Mouse (Mus musculus): ENCODE measurements around the gene Cercam. TPM values are rescaled to one million over a fixed set of nuclear protein-coding genes. Genes with fewer than 3 reads are reported as not detected.
A peak's percentile ranks its signal among the peaks of the same experiment; 100 is the strongest.

Cercam gene
- 28.5 and 30.2 TPM in 2 replicates for polyA plus RNA-seq (2016; fragmentation: Nextera tagmentation; extraction: Ambion mirVana)

DNA sequence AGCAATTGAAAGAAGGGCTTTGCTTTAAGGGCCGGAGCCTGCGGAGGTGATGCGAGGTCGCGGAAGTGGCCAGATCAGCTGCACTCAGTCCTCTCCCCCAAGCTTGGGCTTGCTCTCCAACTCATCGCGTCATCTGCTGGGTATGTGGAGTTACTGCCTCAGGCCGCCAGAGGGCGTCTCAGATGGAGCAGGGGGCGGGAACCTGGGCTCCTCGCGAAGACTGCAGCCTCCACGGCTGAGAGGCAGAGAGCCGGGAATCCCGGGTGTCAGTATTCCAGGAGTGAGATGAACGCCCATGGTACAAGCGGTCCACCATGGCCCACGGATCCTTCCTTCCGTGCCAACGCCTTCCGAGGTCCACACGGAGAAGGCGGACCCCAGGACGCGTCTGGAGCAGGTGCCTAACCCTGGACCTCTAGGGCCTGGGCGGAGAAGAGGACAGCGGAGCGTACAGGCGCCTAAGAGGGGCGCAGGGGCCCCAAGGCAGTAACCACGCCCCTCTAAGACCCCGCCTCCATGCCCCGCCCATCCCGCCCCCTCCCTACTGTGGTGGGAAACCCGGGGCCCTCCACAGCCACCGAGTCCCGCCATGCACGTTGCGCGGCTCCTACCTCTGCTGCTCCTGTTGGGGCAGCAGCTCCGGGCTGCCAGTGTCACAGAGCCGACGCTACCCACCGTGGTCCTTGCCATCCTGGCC is at the start of gene Cercam:
Cercam (plus strand) TSS at position 216 of the 697 bp plus-strand sequence.
- peak; percentile 93 for ATAC-seq (ENCODE audit: low FRiP score)
- H3K36me3 ChIP-seq: peaks cover 17% of the 10 kb centered on the region
- H3K27me3 ChIP-seq: no peaks in the 10 kb centered on the region
- H3K27ac ChIP-seq: peak within 1 kb of the TSS; percentile 73
- H3K9me3 ChIP-seq (replicated peaks): no peaks in the 10 kb centered on the region
- peak within 1 kb of the TSS; percentile 67 for H3K9ac ChIP-seq
- H3K4me3 ChIP-seq: peak within 1 kb of the TSS; percentile 40
- peak within 1 kb of the TSS; percentile 88 for H3K4me2 ChIP-seq (replicated peaks)
- peaks cover 17% of the 10 kb centered on the region for H3K4me1 ChIP-seq
- under 1% methylated on average over 43 of the region's 44 CpGs for WGBS

DNA sequence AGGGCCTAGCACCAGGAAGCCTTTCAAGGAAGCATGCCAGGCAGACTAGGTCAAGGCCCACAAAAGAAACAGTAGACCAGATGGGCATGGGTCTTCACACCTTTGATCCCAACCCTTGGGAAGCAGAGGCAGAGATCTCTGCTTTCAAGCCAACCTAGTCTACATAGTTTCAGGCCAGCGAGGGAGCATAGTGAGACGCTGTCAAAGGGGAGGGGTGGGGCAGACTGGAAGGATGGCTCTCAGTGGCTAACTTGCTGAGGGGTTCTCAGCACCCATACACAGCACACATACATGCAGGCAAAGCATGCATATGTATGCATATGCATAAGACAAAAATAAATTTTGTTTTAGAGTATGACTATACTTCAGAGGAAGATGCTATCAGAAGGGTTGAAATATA is 49.6 kb upstream of the Cercam start:
- 7% methylated on average over 2 of the region's 2 CpGs for WGBS
- Histone ChIP-seq H3K27ac (peak overlapping the region; percentile 96), H3K27me3 (no peaks in the 10 kb centered on the region), H3K9ac (no peak overlapping the region), H3K9me3 (replicated peaks) (no peaks in the 10 kb centered on the region), H3K4me3 (no peak overlapping the region), H3K36me3 (peaks cover 25% of the 10 kb centered on the region), H3K4me1 (peaks cover 28% of the 10 kb centered on the region), H3K4me2 (replicated peaks) (peak overlapping the region; percentile 56)
- ATAC-seq (ENCODE audit: low FRiP score): no peak

DNA sequence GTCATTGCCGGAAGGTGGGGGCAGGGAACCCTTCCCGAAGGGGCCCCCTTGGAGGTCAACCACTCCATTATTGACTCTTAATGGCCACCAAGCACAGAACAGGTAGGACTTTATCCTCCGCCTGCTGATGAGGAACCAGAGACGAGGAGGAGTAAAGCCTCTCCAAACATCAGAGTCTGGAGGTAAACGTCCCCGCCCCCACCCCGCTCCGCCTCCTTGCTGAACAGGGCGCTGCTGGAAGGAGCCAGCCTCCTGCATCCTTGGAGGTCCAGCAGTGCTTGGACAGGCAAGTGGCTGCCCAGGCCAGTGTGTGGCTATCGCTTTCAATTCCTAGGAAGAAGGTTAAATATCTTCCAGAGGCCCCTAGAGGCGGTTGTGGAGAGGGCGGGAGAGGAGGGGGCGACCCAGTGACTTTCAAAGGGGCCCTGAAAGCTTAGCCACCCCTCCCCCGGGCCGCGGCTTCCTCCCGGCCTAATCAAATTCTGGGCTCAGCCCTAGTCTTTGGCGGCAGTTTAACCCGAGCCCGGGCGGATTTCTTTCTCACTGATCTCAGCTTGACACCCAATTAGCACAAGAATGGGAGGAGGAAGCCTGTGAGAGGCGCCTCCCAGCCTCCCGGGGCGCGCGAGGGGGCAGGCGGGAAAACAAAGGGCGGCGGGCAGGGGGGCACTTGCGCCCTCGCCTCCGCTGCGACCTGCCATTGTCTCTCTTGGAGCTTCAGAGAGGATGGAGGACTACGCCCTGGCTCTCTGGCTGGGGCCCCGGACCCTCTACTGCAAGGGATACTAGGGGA is 48.7 kb upstream of the Cercam start, which contains the start of gene Urm1:
Urm1 (plus strand) TSS at position 51 of the 793 bp plus-strand sequence.
- peak; percentile 82 for ATAC-seq (ENCODE audit: low FRiP score)
- Histone ChIP-seq H3K4me2 (replicated peaks) (peak within 1 kb of the TSS; percentile 56), H3K27me3 (no peaks in the 10 kb centered on the region), H3K4me3 (peak within 1 kb of the TSS; percentile 32), H3K9ac (peak within 1 kb of the TSS; percentile 65), H3K36me3 (peaks cover 17% of the 10 kb centered on the region), H3K4me1 (peaks cover 28% of the 10 kb centered on the region), H3K27ac (peak within 1 kb of the TSS; percentile 96), H3K9me3 (replicated peaks) (no peaks in the 10 kb centered on the region)
- WGBS: under 1% methylated on average over 35 of the region's 35 CpGs

DNA sequence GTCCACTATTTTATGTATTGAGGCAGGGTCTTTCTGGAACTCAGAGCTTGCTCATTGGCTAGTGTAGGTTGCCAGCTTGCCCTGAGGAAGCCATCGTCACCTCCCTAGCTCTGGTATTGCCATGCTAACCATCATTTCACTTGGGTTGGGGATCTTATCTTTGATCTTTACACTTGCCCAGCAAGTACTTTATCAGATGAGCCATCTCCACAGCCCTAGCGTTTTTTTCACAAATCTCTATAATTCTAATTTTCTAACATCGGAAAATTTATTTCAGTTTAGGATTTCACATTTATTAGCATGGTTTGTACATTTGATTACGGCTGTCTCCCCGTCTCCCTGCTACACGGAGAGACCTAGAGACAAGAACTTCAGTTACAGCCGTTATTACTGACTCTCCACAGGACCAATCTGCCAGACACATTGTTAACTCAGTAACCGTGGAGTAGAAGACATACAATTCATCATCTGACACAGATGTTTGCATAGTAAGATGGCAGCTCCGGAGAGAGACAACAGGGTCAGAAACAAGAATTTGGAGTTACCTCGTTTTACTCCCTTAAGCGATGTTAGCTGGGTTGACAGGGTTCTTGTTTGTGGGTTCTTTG is 42.5 kb upstream of the Cercam start:
- WGBS: 10% methylated on average over 11 of the region's 11 CpGs
- Histone ChIP-seq H3K9ac (peak overlapping the region; percentile 78), H3K36me3 (0 out of 2 replicates have a peak, but pooled peaks cover 3% of the 10 kb centered on the region), H3K27me3 (no peaks in the 10 kb centered on the region), H3K4me3 (peak overlapping the region; percentile 92), H3K27ac (peak overlapping the region; percentile 98), H3K4me1 (peaks cover 13% of the 10 kb centered on the region), H3K9me3 (replicated peaks) (no peaks in the 10 kb centered on the region), H3K4me2 (replicated peaks) (peak overlapping the region; percentile 53)
- peak; percentile 58 for ATAC-seq (ENCODE audit: low FRiP score)

DNA sequence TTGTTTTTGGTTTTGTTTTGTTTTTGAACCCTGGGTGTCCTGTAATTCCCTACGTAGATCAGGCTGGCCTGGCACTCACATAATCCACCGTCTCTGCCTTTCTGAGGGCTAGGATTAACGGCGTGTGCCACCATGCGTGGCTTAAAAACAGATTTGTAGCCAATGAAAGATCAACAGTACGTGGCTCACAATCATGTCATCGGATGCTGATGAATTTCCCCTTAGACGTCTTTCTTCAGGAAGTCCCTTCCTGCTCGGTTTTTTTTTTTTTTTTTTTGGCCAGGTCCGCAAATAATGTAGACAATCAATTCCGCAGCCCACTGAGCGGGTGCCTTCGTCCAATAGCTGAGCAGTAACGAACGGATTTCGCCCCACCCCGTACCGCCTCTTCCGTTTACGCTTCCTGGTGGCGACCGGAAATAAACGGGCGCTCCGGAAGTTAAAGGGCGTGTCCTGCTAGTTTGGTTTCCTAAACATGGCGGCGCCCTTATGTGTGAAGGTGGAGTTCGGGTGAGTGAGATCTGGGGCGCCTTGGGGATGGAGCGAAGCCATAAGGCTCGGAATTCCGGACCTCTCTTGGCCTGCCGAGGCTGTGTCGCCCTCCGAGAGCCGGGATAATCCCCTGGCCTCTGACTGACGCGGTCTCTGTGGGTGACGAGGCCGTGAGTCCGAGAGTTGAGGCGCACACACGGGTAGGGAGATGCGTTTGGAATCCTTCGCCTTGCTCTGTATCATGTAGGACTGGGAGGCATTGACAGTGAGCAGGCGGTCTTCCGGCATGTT is 41.8 kb upstream of the Cercam start:
- ATAC-seq (ENCODE audit: low FRiP score): peak; percentile 97
- H3K27me3 ChIP-seq: no peaks in the 10 kb centered on the region
- H3K9ac ChIP-seq: peak overlapping the region; percentile 81
- WGBS: under 1% methylated on average over 48 of the region's 48 CpGs
- peak overlapping the region; percentile 98 for H3K27ac ChIP-seq
- 0 out of 2 replicates have a peak, but pooled peaks cover 3% of the 10 kb centered on the region for H3K36me3 ChIP-seq
- peaks cover 13% of the 10 kb centered on the region for H3K4me1 ChIP-seq
- H3K4me3 ChIP-seq: peak overlapping the region; percentile 92
- peak overlapping the region; percentile 94 for H3K4me2 ChIP-seq (replicated peaks)
- no peaks in the 10 kb centered on the region for H3K9me3 ChIP-seq (replicated peaks)

DNA sequence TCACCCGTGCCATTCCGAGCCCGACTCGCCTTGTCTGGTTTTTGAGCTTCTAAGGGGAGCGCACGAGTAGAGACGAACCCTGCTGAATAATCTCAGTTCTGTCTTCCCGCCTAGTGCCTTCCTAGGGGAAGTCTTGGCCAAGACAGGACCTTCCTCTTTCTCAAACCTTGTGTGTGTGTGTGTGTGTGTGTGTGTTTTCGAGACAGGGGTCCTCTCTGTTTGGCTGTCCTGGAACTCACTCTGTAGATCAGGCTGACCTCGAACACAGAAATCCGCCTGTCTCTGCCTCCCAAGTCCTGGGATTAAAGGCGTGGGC is 41.3 kb upstream of the Cercam start:
- Histone ChIP-seq H3K9me3 (replicated peaks) (no peaks in the 10 kb centered on the region), H3K9ac (peak overlapping the region; percentile 81), H3K36me3 (peaks cover 5% of the 10 kb centered on the region; the same call in 1 of the 2 replicates), H3K4me1 (peaks cover 13% of the 10 kb centered on the region), H3K4me3 (peak overlapping the region; percentile 92), H3K4me2 (replicated peaks) (peak overlapping the region; percentile 94), H3K27ac (peak overlapping the region; percentile 75), H3K27me3 (no peaks in the 10 kb centered on the region)
- WGBS: 2% methylated on average over 12 of the region's 12 CpGs
- ATAC-seq (ENCODE audit: low FRiP score): no peak

DNA sequence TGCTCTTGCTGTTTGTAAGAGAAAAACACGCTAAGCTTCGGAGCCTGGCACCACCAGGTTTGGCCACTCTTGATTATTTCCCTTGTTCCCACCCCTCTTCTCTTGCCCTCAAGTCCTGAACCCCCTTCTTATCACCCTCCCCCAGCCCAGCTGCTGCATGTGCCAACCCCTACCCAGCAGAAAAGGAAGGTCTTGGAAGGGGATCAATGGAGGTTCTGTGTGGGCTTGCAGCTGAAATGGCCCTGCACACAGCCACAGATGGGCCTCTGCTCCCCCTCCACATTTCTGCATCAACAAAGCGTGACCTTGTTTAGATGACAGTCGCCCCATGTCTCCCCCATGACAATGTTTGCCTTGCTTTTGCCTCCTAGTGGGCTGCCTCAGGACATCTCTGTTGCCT is 37.9 kb upstream of the Cercam start:
- no peaks in the 10 kb centered on the region for H3K9me3 ChIP-seq (replicated peaks)
- H3K36me3 ChIP-seq: peaks cover 11% of the 10 kb centered on the region
- no peak overlapping the region for H3K4me3 ChIP-seq
- WGBS: 93% methylated on average over 4 of the region's 4 CpGs
- 0 out of 2 replicates have a peak overlapping the region, but pooled peaks have one; percentile 18 for H3K9ac ChIP-seq
- ATAC-seq (ENCODE audit: low FRiP score): no peak
- H3K27me3 ChIP-seq: no peaks in the 10 kb centered on the region
- peaks cover 28% of the 10 kb centered on the region for H3K4me1 ChIP-seq
- H3K27ac ChIP-seq: no peak overlapping the region
- no peak overlapping the region for H3K4me2 ChIP-seq (replicated peaks)

DNA sequence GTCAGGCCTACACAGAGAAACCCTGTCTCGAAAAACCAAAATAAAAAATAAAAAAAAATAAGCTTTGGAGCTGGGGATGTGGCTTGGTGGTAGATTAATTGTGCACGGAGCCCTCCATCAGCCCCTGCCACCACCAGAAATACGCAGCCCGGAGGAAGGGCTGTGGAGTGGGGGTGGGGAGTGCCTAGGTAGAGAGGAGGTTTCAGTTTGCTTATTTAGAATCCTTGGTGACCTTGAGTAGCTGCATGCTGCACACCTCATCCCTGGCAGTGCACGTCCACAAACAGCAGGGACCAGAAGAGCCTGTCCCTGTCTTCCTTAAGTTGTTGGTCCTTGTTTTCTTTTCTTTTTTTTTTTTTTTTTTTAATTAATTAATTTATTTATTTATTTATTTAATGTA is 35.2 kb upstream of the Cercam start:
- Histone ChIP-seq H3K9ac (no peak overlapping the region), H3K4me3 (no peak overlapping the region), H3K9me3 (replicated peaks) (no peaks in the 10 kb centered on the region), H3K4me2 (replicated peaks) (no peak overlapping the region), H3K27ac (no peak overlapping the region), H3K4me1 (peaks cover 31% of the 10 kb centered on the region), H3K36me3 (peaks cover 11% of the 10 kb centered on the region), H3K27me3 (no peaks in the 10 kb centered on the region)
- ATAC-seq (ENCODE audit: low FRiP score): no peak
- 91% methylated on average over 5 of the region's 5 CpGs for WGBS

DNA sequence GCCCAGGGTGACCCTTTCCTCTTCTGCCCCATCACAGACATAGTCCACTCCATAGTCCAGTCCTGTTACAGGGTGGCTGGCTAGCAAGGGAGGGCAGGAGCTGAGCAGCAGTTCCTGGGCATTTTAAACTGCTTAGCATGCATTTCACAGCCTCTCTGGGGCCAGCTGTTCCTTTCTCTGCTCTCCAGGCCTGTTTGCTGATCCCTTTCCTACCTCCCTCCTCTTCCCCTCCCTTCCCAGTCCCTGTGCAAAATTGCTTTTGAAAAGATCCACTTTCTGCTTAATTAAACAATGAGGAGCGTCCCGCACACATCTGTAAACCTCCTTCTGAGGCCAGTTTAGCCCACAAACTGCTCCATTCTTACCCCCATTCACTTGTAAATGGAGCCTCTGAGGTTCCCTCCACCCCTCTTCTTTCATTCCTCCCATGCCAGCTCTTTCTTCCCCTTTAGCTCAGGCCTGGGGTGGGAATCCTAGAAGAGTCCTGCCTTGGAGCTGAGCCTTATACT is 33.5 kb upstream of the Cercam start:
- Histone ChIP-seq H3K4me2 (replicated peaks) (0 out of 2 replicates have a peak overlapping the region, but pooled peaks have one; percentile 13), H3K27me3 (no peaks in the 10 kb centered on the region), H3K4me3 (no peak overlapping the region), H3K4me1 (peaks cover 48% of the 10 kb centered on the region), H3K9ac (no peak overlapping the region), H3K36me3 (peaks cover 8% of the 10 kb centered on the region), H3K9me3 (replicated peaks) (no peaks in the 10 kb centered on the region), H3K27ac (peak overlapping the region; percentile 92)
- 29% methylated on average over 2 of the region's 2 CpGs for WGBS
- ATAC-seq (ENCODE audit: low FRiP score): peak; percentile 60

DNA sequence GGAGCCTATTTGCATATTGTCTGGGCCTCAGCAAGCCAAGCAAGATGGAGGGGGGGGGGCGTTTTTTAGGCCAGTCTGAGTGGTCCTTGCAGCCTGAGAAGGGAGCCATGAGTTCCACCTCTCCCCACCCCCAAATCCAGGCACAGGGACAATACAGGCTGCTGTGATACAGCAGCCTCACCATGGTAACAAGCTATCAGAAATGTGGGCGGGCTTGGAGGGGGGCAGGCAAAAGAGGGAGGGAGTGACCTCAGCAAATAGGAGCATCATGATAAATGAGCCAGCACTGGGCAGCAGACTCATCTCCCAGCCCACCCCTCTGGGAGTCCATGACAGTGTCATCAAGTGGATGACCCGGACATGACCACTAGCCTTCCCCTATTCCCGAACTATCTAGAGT is 29.5 kb upstream of the Cercam start:
- ATAC-seq (ENCODE audit: low FRiP score): peak; percentile 75

More for the DNA sequence above, 29.5 kb upstream of the Cercam start:
- H3K36me3 ChIP-seq: peaks cover 15% of the 10 kb centered on the region
- peak overlapping the region; percentile 98 for H3K27ac ChIP-seq
- H3K4me2 ChIP-seq (replicated peaks): peak overlapping the region; percentile 9; the same call in 1 of the 2 replicates
- no peaks in the 10 kb centered on the region for H3K9me3 ChIP-seq (replicated peaks)
- no peak overlapping the region for H3K4me3 ChIP-seq
- peaks cover 83% of the 10 kb centered on the region for H3K4me1 ChIP-seq
- 17% methylated on average over 4 of the region's 4 CpGs for WGBS
- H3K9ac ChIP-seq: no peak overlapping the region
- peaks cover 13% of the 10 kb centered on the region; the same call in 1 of the 2 replicates for H3K27me3 ChIP-seq
